Mouse (Mus musculus) limb, embryonic 11.5 days (tissue): ENCODE results near the gene Vcam1. TPM values are rescaled to one million over a fixed set of nuclear protein-coding genes. Genes with fewer than 3 reads are reported as not detected.
A peak's percentile ranks its signal among the peaks of the same experiment; 100 is the strongest.

Experiments used
- ATAC-seq: fragments of 200-750 bp; cut with Nextera tagmentation; 2 replicates; pipeline ENCODE4 v1.8.0; 2017; ENCODE audit warnings: low read depth; ENCODE audit not compliant: insufficient number of reproducible peaks, low FRiP score, low TSS enrichment
- DNase-seq: peaks from one replicate; pipeline ENCODE4 v3.0.0-alpha.2; 2015; ENCODE audit warnings: low spot score
- H3K27ac ChIP-seq: fragments of 300-500 bp; sonication (generic); replicated peaks from 2 replicates; pipeline ENCODE4 v1.5.1; 2014; ENCODE audit warnings: low read depth, mild to moderate bottlenecking, low read length
- H3K27me3 ChIP-seq: fragments of 300-500 bp; sonication (generic); 2 replicates; pipeline ENCODE4 v1.6.1; 2014; ENCODE audit warnings: mild to moderate bottlenecking, low read length, mixed read lengths; ENCODE audit not compliant: control insufficient read depth, insufficient read depth
- H3K36me3 ChIP-seq: fragments of 300-500 bp; sonication (generic); 2 replicates; pipeline ENCODE4 v1.6.1; 2014; ENCODE audit warnings: mild to moderate bottlenecking, low read length, moderate library complexity, mixed read lengths; ENCODE audit not compliant: control insufficient read depth, insufficient read depth
- H3K4me1 ChIP-seq: fragments of 300-500 bp; sonication (generic); 2 replicates; pipeline ENCODE4 v1.6.1; 2014; ENCODE audit warnings: low read length, mixed read lengths; ENCODE audit not compliant: control insufficient read depth, insufficient read depth
- H3K4me2 ChIP-seq: fragments of 300-500 bp; sonication (generic); 2 replicates; pipeline ENCODE4 v1.6.1; 2014; ENCODE audit warnings: low read depth, mild to moderate bottlenecking, moderate library complexity; ENCODE audit not compliant: severe bottlenecking
- H3K4me3 ChIP-seq: fragments of 300-500 bp; sonication (generic); 2 replicates; pipeline ENCODE4 v1.5.1; 2014; ENCODE audit warnings: low read depth, low read length
- H3K9ac ChIP-seq: fragments of 300-500 bp; sonication (generic); 2 replicates; pipeline ENCODE4 v1.6.1; 2014; ENCODE audit warnings: mild to moderate bottlenecking, low read length
- H3K9me3 ChIP-seq: fragments of 300-500 bp; sonication (generic); 2 replicates; pipeline ENCODE4 v1.6.1; 2016; ENCODE audit warnings: low read length; ENCODE audit not compliant: control insufficient read depth
- WGBS: fragments of 180-500 bp; shearing (Covaris S2); extraction: QIAGEN DNeasy Blood & Tissue Kit; methylation state at CpG from one replicate; pipeline ENCODE4 v1.1.7; 2014; 5-methylcytosine and 5-hydroxymethylcytosine counted together
- polyA plus RNA-seq: library from polyadenylated mRNA; unstranded; fragments of >200 nt; fragmentation: Nextera tagmentation; extraction: Ambion mirVana; gene quantifications from 2 replicates; pipeline ENCODE4 v1.2.1, GENCODE M21; 2014

The Vcam1 gene
- 74.3 and 78.8 TPM in 2 replicates for polyA plus RNA-seq

DNA sequence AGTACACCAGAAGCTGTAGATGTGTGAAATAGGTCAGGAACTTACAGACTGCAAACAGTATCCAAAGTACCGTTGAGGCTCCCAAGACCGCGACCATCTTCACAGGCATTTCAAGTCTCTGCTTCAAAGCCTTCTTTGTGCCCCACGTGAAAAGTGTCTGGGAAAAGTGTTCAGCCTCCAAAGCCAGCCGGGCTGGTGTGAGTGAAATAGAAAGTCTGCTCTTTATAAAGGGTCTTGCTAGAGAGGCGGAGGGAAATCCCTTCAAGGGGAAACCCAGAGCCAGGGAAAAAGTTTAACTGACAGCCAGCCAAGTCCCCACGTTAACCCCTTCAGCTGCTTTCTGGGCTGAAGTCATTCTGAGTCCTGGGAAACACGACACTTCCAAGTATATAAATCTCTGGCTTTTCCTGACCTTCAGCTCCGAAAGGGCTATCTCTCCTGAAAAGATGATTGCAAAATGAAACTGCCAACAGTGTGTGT is at the start of gene Vcam1:
Gene Vcam1, minus strand, starts transcription at position 430 of the 480 bp plus-strand sequence.
- DNase-seq (peak; percentile 81), ATAC-seq (peak; percentile 72; the same call in 1 of the 2 replicates)
- H3K36me3 ChIP-seq, result no peaks in the 10 kb centered on the region; the same call in 1 of the 2 replicates
- H3K9me3 ChIP-seq, result no peaks in the 10 kb centered on the region
- WGBS, result 2% methylated on average over 9 of the region's 9 CpGs
- peak within 1 kb of the TSS; percentile 45 for H3K4me3 ChIP-seq
- H3K4me1 ChIP-seq, result peaks cover 9% of the 10 kb centered on the region
- H3K27ac ChIP-seq, result peak within 1 kb of the TSS; percentile 74; the same call in 1 of the 2 replicates
- H3K9ac ChIP-seq, result peak within 1 kb of the TSS; percentile 56
- no peaks in the 10 kb centered on the region for H3K27me3 ChIP-seq
- H3K4me2 ChIP-seq, result peak within 1 kb of the TSS; percentile 42

GRCm38 (mm10) chr3:116175106-116175505 is 45.6 kb upstream of the Vcam1 start:
- Histone ChIP-seq H3K4me1 (no peaks in the 10 kb centered on the region), H3K27ac (no peak overlapping the region), H3K4me3 (no peak overlapping the region), H3K36me3 (no peaks in the 10 kb centered on the region), H3K4me2 (no peak overlapping the region), H3K9me3 (no peaks in the 10 kb centered on the region), H3K27me3 (no peaks in the 10 kb centered on the region), H3K9ac (no peak overlapping the region)
- DNase-seq (no peak), ATAC-seq (no peak)
- 92% methylated on average over 6 of the region's 6 CpGs for WGBS

DNA sequence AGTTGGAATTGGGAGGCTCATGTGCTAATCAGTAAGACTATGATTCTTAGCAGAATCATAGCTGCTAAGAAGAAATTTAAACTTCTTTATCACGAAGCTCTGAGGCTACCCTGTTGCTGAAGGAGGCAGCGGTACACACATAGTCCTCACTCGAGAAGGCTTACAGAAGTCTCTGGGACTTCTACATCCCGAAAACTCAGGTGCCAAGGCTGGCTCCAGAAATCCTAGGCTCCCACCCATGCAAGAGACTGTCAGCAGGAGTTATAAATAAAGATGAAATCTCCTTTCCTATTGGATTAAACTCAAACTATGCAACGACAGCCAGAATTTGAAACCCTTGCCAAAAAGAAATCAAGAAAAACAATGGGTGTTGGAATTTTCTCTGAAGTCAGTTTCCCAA is 42.0 kb upstream of the Vcam1 start:
- Histone ChIP-seq H3K4me2 (no peak overlapping the region), H3K4me1 (no peaks in the 10 kb centered on the region), H3K27me3 (no peaks in the 10 kb centered on the region), H3K27ac (no peak overlapping the region), H3K4me3 (no peak overlapping the region), H3K9me3 (no peaks in the 10 kb centered on the region), H3K36me3 (no peaks in the 10 kb centered on the region), H3K9ac (no peak overlapping the region)
- DNase-seq, result no peak
- 90% methylated on average over 5 of the region's 5 CpGs for WGBS
- ATAC-seq, result no peak

GRCm38 (mm10) chr3:116168056-116168455 is 38.6 kb upstream of the Vcam1 start:
- no peaks in the 10 kb centered on the region for H3K4me1 ChIP-seq
- no peak overlapping the region for H3K9ac ChIP-seq
- H3K4me2 ChIP-seq, result no peak overlapping the region
- no peak overlapping the region for H3K4me3 ChIP-seq
- no peak for ATAC-seq
- no peak overlapping the region for H3K27ac ChIP-seq
- 92% methylated on average over 2 of the region's 2 CpGs for WGBS
- no peaks in the 10 kb centered on the region for H3K27me3 ChIP-seq
- no peaks in the 10 kb centered on the region for H3K9me3 ChIP-seq
- DNase-seq, result no peak
- H3K36me3 ChIP-seq, result no peaks in the 10 kb centered on the region

GRCm38 (mm10) chr3:116166296-116166695 is 36.8 kb upstream of the Vcam1 start:
- Histone ChIP-seq H3K9ac (no peak overlapping the region), H3K4me3 (no peak overlapping the region), H3K27me3 (no peaks in the 10 kb centered on the region), H3K27ac (no peak overlapping the region), H3K9me3 (no peaks in the 10 kb centered on the region), H3K4me1 (no peaks in the 10 kb centered on the region), H3K4me2 (no peak overlapping the region), H3K36me3 (no peaks in the 10 kb centered on the region)
- no peak for ATAC-seq
- 82% methylated on average over 8 of the region's 8 CpGs for WGBS
- no peak for DNase-seq

DNA sequence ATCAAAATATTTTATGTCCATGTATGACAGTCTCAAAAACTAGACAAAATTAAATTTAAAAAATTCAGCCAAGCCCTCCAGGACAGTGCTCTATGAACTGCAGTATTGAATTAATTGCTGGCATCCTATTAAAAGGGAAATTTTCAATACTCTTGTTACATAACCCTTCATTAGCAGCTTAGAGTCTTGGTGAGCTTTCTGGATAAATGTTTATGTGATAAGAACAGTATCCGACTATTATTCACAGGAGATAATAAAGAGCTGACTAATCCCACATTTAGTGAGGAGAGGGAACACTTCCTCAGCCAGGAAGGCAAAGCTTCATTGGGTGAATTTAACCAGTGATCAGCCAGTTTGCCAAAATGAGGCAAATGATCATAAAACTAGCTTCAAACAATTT is 35.5 kb upstream of the Vcam1 start:
- Histone ChIP-seq H3K9me3 (no peaks in the 10 kb centered on the region), H3K4me3 (no peak overlapping the region), H3K9ac (no peak overlapping the region), H3K36me3 (no peaks in the 10 kb centered on the region), H3K4me1 (no peaks in the 10 kb centered on the region), H3K27me3 (no peaks in the 10 kb centered on the region), H3K27ac (no peak overlapping the region), H3K4me2 (no peak overlapping the region)
- 78% methylated on average over 1 of the region's 1 CpGs for WGBS
- DNase-seq, result no peak
- ATAC-seq, result no peak

DNA sequence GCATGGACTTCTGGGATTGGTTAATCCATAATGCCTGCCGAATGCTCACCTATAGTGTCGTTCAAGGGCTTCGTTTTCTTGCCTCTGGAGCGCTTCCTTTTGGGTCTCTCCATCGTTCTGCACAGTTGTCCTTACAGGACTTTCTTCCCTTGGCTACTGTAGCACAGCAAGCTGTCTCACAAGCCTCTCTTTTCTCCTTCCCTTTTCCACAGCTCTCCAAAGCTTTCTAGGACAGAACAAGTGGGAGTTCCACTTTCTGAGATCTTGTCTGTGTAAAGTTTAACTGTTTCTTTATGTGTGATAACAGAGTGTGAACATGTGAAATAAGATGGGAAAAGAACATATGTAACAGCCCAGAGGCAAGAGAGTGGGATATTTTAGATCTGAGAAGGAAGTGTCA is 34.0 kb upstream of the Vcam1 start:
- Histone ChIP-seq H3K36me3 (no peaks in the 10 kb centered on the region), H3K4me3 (no peak overlapping the region), H3K4me1 (no peaks in the 10 kb centered on the region), H3K4me2 (no peak overlapping the region), H3K27me3 (no peaks in the 10 kb centered on the region), H3K9me3 (no peaks in the 10 kb centered on the region), H3K27ac (no peak overlapping the region), H3K9ac (no peak overlapping the region)
- 79% methylated on average over 5 of the region's 5 CpGs for WGBS
- ATAC-seq (no peak), DNase-seq (no peak)

DNA sequence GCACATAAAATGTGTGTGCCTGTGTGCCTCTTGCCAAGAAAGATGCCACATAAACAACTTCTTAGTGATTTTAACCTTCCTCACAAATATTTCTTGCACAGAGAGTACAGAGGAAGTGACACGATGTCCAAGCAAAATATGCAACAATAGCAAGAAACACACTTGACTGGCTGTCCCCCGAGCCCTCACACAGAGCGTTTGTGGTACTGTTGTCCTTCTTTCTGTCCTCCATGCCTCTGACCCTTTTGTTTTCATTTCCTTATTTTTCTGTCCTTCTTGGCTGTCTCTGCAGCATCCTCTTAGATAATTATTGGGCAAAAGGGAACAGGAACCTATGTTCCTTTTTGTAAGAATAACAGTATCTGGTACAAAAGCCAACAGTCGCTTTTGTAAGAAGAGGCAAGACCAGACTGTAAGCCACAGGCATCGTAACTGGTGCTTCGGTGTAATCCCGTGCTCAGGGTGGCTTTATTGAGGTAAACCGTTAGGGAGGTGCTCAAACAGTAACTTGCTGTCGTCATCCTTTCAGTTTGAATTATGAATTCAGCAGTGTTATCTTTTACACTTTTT is 32.7 kb upstream of the Vcam1 start:
- Histone ChIP-seq H3K27ac (no peak overlapping the region), H3K4me3 (no peak overlapping the region), H3K27me3 (no peaks in the 10 kb centered on the region), H3K9me3 (no peaks in the 10 kb centered on the region), H3K4me2 (no peak overlapping the region), H3K9ac (no peak overlapping the region), H3K4me1 (no peaks in the 10 kb centered on the region), H3K36me3 (no peaks in the 10 kb centered on the region)
- DNase-seq (no peak), ATAC-seq (no peak)
- 83% methylated on average over 9 of the region's 9 CpGs for WGBS

DNA sequence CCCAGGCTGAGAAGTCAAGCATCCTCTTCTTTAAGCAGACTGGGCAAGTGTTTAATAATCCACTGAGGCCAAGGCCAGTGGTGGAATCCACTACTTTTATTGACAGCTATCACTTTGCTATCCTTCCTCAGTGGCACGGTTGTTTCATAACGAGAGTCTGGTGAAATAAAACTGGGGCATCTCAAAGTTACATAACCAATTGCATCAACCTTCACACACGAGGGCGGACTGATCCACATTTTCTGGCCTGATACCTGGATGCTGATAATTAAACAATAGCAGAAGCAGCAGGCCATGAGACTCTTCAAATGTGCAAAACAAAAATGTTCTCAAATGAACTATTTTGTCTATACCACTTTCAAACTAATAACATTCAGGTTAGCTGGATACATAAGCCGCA is 29.9 kb upstream of the Vcam1 start:
- Histone ChIP-seq H3K27ac (no peak overlapping the region), H3K27me3 (no peaks in the 10 kb centered on the region), H3K9ac (no peak overlapping the region), H3K4me2 (no peak overlapping the region), H3K4me1 (no peaks in the 10 kb centered on the region), H3K9me3 (no peaks in the 10 kb centered on the region), H3K4me3 (no peak overlapping the region), H3K36me3 (no peaks in the 10 kb centered on the region)
- no peak for ATAC-seq
- 95% methylated on average over 5 of the region's 5 CpGs for WGBS
- no peak for DNase-seq
